Mouse (Mus musculus) forebrain, embryonic 14.5 days (tissue): ENCODE data around the gene Tgm2. TPM values are rescaled to one million over a fixed set of nuclear protein-coding genes. Genes with fewer than 3 reads are reported as not detected.

Experiments used
- ATAC-seq: fragments of 200-750 bp; cut with Nextera tagmentation; 2 replicates; pipeline ENCODE4 v1.8.0; 2017; ENCODE audit warnings: mild to moderate bottlenecking, moderate library complexity
- DNase-seq: peaks from one replicate; pipeline ENCODE4 v3.0.0-alpha.2; 2015; ENCODE audit warnings: low spot score
- H3K27ac ChIP-seq: fragments of 300-500 bp; sonication (generic); 2 replicates; pipeline ENCODE4 v1.5.1; 2014; ENCODE audit warnings: low read depth, mild to moderate bottlenecking, control low read depth, low read length, moderate library complexity
- H3K27me3 ChIP-seq: fragments of 300-500 bp; sonication (generic); replicated peaks from 2 replicates; pipeline ENCODE4 v1.6.1; 2014; ENCODE audit warnings: low read length, control low read depth, mixed read lengths; ENCODE audit not compliant: control insufficient read depth, insufficient read depth
- H3K36me3 ChIP-seq: fragments of 300-500 bp; sonication (generic); 2 replicates; pipeline ENCODE4 v1.6.1; 2014; ENCODE audit warnings: low read length, control low read depth; ENCODE audit not compliant: control insufficient read depth, insufficient read depth
- H3K4me1 ChIP-seq: fragments of 300-500 bp; sonication (generic); 2 replicates; pipeline ENCODE4 v1.6.1; 2014; ENCODE audit warnings: antibody characterized with exemption, low read length, control low read depth; ENCODE audit not compliant: control insufficient read depth, insufficient read depth
- H3K4me2 ChIP-seq: fragments of 300-500 bp; sonication (generic); 2 replicates; pipeline ENCODE4 v1.6.1; 2014; ENCODE audit warnings: mild to moderate bottlenecking, control low read depth, low read length
- H3K4me3 ChIP-seq: fragments of 300-500 bp; sonication (generic); 2 replicates; pipeline ENCODE4 v1.5.1; 2014; ENCODE audit warnings: low read depth, low read length, control low read depth
- H3K9ac ChIP-seq: fragments of 300-500 bp; sonication (generic); 2 replicates; pipeline ENCODE4 v1.6.1; 2014; ENCODE audit warnings: mild to moderate bottlenecking, low read length, control low read depth, moderate library complexity
- H3K9me3 ChIP-seq: fragments of 300-500 bp; sonication (generic); replicated peaks from 2 replicates; pipeline ENCODE4 v1.6.1; 2016; ENCODE audit warnings: low read length, control low read depth, mixed read lengths; ENCODE audit not compliant: control insufficient read depth
- WGBS: fragments of 180-500 bp; shearing (Covaris S2); extraction: QIAGEN DNeasy Blood & Tissue Kit; methylation state at CpG from one replicate; pipeline ENCODE4 v1.1.7; 2014; 5-methylcytosine and 5-hydroxymethylcytosine counted together
- polyA plus RNA-seq: library from polyadenylated mRNA; unstranded; fragments of >200 nt; fragmentation: Nextera tagmentation; extraction: Ambion mirVana; gene quantifications from 2 replicates; pipeline ENCODE4 v1.2.1, GENCODE M21; 2014

Tgm2 gene
- polyA plus RNA-seq, 1 experiment from 2014 or later, result 5.0 TPM

GRCm38 (mm10) chr2:158141271-158141670 is 5.0 kb downstream of the Tgm2 start:
- no peak overlapping the region for H3K27ac ChIP-seq
- H3K9ac ChIP-seq, result no peak overlapping the region
- peaks cover 4% of the 10 kb centered on the region; the same call in 1 of the 2 replicates for H3K4me1 ChIP-seq
- no peak overlapping the region for H3K4me3 ChIP-seq
- ATAC-seq, result no peak
- H3K9me3 ChIP-seq, result no peaks in the 10 kb centered on the region
- H3K27me3 ChIP-seq, result no peaks in the 10 kb centered on the region
- H3K4me2 ChIP-seq, result no peak overlapping the region
- no peak for DNase-seq
- 91% methylated on average over 7 of the region's 7 CpGs for WGBS
- H3K36me3 ChIP-seq, result no peaks in the 10 kb centered on the region

- DNase-seq (no peak), ATAC-seq (no peak)
- Histone ChIP-seq H3K4me3 (no peak overlapping the region), H3K9me3 (no peaks in the 10 kb centered on the region), H3K9ac (no peak overlapping the region), H3K4me1 (peaks cover 4% of the 10 kb centered on the region; the same call in 1 of the 2 replicates), H3K27me3 (no peaks in the 10 kb centered on the region), H3K27ac (no peak overlapping the region), H3K36me3 (no peaks in the 10 kb centered on the region), H3K4me2 (no peak overlapping the region)
- 92% methylated on average over 5 of the region's 5 CpGs for WGBS
These were observed 5.6 kb downstream of the Tgm2 start for GRCm38 (mm10) chr2:158140664-158141063.

GRCm38 (mm10) chr2:158139628-158140027 is 6.6 kb downstream of the Tgm2 start:
- ATAC-seq (peak; percentile 86), DNase-seq (peak; percentile 87)
- Histone ChIP-seq H3K4me1 (peaks cover 4% of the 10 kb centered on the region; the same call in 1 of the 2 replicates), H3K27ac (peak overlapping the region; percentile 35; the same call in 1 of the 2 replicates), H3K27me3 (no peaks in the 10 kb centered on the region), H3K36me3 (no peaks in the 10 kb centered on the region), H3K9ac (no peak overlapping the region), H3K4me3 (no peak overlapping the region), H3K9me3 (no peaks in the 10 kb centered on the region), H3K4me2 (no peak overlapping the region)
- WGBS, result 24% methylated on average over 7 of the region's 7 CpGs

GRCm38 (mm10) chr2:158138778-158139177 is 7.5 kb downstream of the Tgm2 start:
- Histone ChIP-seq H3K9ac (no peak overlapping the region), H3K4me1 (peaks cover 4% of the 10 kb centered on the region; the same call in 1 of the 2 replicates), H3K27ac (no peak overlapping the region), H3K36me3 (no peaks in the 10 kb centered on the region), H3K4me3 (no peak overlapping the region), H3K4me2 (no peak overlapping the region), H3K9me3 (no peaks in the 10 kb centered on the region), H3K27me3 (no peaks in the 10 kb centered on the region)
- ATAC-seq, result no peak
- DNase-seq, result no peak
- 91% methylated on average over 9 of the region's 9 CpGs for WGBS

- ATAC-seq, result no peak
- no peaks in the 10 kb centered on the region for H3K9me3 ChIP-seq
- 91% methylated on average over 12 of the region's 12 CpGs for WGBS
- H3K4me2 ChIP-seq, result no peak overlapping the region
- no peak overlapping the region for H3K27ac ChIP-seq
- H3K4me3 ChIP-seq, result no peak overlapping the region
- no peaks in the 10 kb centered on the region for H3K27me3 ChIP-seq
- no peaks in the 10 kb centered on the region for H3K36me3 ChIP-seq
- no peak overlapping the region for H3K9ac ChIP-seq
- peaks cover 4% of the 10 kb centered on the region; the same call in 1 of the 2 replicates for H3K4me1 ChIP-seq
- no peak for DNase-seq
These were observed 8.5 kb downstream of the Tgm2 start for GRCm38 (mm10) chr2:158137771-158138170.

GRCm38 (mm10) chr2:158136205-158136604 is 10.0 kb downstream of the Tgm2 start:
- no peaks in the 10 kb centered on the region for H3K9me3 ChIP-seq
- no peak overlapping the region for H3K27ac ChIP-seq
- DNase-seq, result no peak
- H3K9ac ChIP-seq, result no peak overlapping the region
- H3K4me3 ChIP-seq, result no peak overlapping the region
- peaks cover 4% of the 10 kb centered on the region; the same call in 1 of the 2 replicates for H3K4me1 ChIP-seq
- 73% methylated on average over 7 of the region's 7 CpGs for WGBS
- no peak overlapping the region for H3K4me2 ChIP-seq
- no peak for ATAC-seq
- no peaks in the 10 kb centered on the region for H3K36me3 ChIP-seq
- H3K27me3 ChIP-seq, result no peaks in the 10 kb centered on the region

- Histone ChIP-seq H3K4me3 (no peak overlapping the region), H3K27me3 (no peaks in the 10 kb centered on the region), H3K27ac (no peak overlapping the region), H3K9me3 (no peaks in the 10 kb centered on the region), H3K9ac (no peak overlapping the region), H3K4me2 (no peak overlapping the region), H3K36me3 (no peaks in the 10 kb centered on the region), H3K4me1 (peaks cover 6% of the 10 kb centered on the region; the same call in 1 of the 2 replicates)
- no peak for ATAC-seq
- DNase-seq, result no peak
- 78% methylated on average over 6 of the region's 6 CpGs for WGBS
These were observed 13.2 kb downstream of the Tgm2 start for GRCm38 (mm10) chr2:158133050-158133449.

- no peak overlapping the region for H3K4me3 ChIP-seq
- no peak for ATAC-seq
- WGBS, result 88% methylated on average over 10 of the region's 10 CpGs
- H3K36me3 ChIP-seq, result no peaks in the 10 kb centered on the region
- H3K27ac ChIP-seq, result no peak overlapping the region
- no peaks in the 10 kb centered on the region for H3K27me3 ChIP-seq
- H3K4me2 ChIP-seq, result no peak overlapping the region
- no peak for DNase-seq
- no peaks in the 10 kb centered on the region for H3K9me3 ChIP-seq
- no peak overlapping the region for H3K9ac ChIP-seq
- peaks cover 6% of the 10 kb centered on the region; the same call in 1 of the 2 replicates for H3K4me1 ChIP-seq
These were observed 13.9 kb downstream of the Tgm2 start for GRCm38 (mm10) chr2:158132320-158132719.

GRCm38 (mm10) chr2:158131197-158131835 is 14.9 kb downstream of the Tgm2 start:
- H3K4me3 ChIP-seq, result no peak overlapping the region
- DNase-seq (no peak), ATAC-seq (no peak)
- H3K9ac ChIP-seq, result no peak overlapping the region
- H3K27ac ChIP-seq, result no peak overlapping the region
- H3K4me2 ChIP-seq, result no peak overlapping the region
- H3K36me3 ChIP-seq, result no peaks in the 10 kb centered on the region
- H3K4me1 ChIP-seq, result peaks cover 6% of the 10 kb centered on the region; the same call in 1 of the 2 replicates
- H3K9me3 ChIP-seq, result no peaks in the 10 kb centered on the region
- no peaks in the 10 kb centered on the region for H3K27me3 ChIP-seq
- WGBS, result 95% methylated on average over 13 of the region's 13 CpGs
